Mouse (Mus musculus) kidney, postnatal 10 days (tissue): ENCODE measurements at regions not wholly inside any gene's neighbourhood (a gene's known extent, or its start where the extent isn't known, plus 50 kb on each side); places are given as distances from the start of the nearest gene placed in this dataset.
A peak's percentile ranks its signal among the peaks of the same experiment; 100 is the strongest.

Experiments
- DNase-seq: peaks from one replicate; pipeline ENCODE4 v3.0.0; 2021; ENCODE audit warnings: mixed read lengths

DNA sequence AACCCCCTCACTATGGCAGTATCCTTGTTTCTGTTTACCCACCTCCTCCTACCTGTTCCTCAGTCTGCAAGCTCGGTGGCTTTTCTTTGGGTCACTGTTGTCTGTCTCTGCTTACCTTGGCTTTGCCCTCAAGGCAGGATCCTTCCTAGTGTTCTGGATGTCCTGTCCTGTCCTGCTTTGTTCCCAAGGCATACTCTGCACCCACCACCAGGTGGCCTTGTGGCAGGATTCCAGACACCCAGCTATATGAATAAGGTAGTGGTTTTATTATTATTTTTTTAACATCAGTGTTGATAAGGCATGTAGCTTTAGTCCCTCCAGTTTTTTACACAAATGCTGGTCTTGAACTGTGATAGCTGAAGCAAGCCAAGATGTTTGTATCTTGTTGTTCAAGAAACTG is 478.7 kb downstream of the 1700129C05Rik start:
- peak; percentile 21 for DNase-seq

DNA sequence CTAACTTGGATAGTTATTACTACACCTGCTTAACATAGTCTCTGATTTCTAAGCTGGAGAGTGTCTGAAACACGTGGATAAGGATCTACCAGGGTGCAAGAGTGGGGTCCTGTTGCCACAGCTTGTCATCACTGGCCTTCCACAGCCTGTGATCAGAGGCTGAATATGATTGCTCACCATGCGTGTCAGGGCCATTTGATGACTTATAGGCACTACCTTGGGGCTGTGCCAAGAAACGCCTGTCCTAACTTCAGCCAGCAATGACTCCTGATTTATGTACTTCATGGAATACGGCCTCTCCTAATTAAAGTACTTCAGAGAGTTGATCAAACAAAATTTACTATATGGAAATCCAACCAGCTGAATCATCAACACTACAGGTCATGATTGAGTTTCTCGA is 480.1 kb downstream of the 1700129C05Rik start:
- DNase-seq = no peak

DNA sequence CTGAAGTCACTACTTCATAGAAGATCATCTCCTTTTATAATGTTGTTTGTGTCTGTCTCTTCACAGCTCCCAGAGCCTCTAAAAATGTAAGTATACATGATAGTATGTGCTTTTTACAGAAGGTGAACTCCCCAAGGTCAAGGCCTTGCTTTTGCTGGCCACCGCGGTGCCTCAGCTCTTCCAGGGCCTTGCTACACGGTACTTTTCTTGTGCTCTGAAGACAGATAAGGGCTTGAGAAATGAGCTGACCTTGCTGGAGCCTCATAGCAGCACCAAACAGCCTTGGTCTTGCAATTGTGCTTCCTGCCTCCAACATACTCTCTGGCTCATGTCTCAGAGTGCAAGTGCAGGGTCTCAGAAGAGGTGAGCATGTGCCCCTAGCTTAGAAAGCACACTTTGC is 481.3 kb downstream of the 1700129C05Rik start:
- DNase-seq = no peak

DNA sequence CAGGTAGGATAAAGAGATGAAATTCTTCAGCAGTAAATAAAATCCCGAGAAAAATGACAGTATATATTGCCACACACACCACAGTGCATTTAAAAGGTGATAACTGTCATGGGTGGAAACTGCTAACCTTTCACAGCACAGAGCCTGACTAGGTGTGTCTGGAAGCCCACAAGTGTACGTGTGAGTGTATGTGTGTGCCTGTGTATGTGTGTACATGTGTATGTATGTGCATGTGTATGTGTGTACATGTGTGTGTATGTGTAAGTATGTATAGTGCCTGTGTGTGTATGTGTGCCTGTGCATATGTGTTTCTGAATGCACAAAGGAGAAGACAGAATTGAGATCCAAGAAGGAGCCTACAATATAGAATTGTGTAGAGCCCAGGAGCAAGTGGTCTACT is 485.4 kb downstream of the 1700129C05Rik start:
- no peak for DNase-seq

DNA sequence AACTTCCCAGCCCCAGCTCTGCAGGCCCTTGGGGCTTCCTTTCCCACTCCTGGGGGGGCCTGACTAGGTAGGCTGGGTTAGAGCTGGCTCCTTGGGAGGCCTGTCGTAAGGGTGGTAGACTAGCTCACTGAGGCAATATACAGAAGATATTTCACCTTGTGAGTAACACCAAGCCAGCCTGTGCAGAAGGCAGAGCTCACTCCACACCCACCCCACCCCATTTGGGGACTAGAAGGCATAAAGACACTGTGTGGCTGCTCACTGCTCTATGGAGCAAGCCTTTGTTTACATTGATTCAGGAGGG is 485.8 kb downstream of the 1700129C05Rik start:
- DNase-seq = no peak

DNA sequence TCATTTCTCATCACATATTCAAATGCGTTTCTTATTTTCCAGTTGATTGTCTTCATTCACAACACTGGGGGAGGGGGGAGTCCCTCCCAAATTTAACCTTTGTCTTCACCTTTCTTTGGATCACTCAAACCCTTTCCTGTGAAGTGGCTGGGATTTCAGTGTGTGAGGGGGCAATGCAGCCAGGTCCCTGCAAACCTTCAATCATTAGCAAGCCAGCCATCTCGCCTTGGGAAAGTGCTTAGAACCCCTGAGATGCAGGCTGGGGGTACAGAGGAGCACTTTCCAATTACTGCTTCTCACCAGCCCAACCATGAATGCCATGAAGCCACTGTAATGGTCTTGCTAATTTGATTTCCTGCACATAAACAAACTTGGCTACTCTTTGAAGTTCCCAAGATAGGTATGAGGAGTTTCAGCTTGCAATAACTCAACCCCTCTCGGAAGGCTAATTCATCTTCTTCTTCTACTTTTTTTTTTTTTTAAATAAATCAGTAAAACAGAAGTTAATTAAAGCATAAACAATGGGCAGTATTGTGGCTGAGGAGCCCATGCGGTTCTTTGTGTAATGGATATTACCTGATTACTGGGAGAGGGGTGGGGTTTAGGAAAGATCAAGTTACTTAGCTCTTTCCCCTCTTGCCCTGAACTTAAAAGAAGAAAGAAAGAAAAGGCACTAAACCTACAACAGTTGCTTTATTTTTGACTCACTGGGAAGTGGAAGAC is 486.3 kb downstream of the 1700129C05Rik start:
- no peak for DNase-seq

DNA sequence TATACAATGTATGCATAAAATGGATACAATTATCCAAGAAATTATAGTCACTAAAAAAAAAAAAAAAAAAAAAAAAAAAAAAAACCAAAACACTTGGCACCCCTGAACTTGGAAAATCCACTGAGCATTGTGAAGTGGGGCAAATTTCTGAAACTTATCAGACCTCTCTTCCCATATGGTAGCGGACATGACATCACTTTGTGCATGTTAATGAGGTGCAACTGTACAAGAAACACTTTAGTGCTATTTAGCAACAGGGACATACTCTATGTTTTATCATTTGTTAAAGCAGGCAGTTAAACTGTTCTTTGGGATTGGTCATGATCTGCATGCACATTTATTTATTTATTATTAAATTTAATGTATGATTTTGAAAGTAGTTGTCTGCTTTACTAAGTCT is 489.7 kb downstream of the 1700129C05Rik start:
- no peak for DNase-seq

DNA sequence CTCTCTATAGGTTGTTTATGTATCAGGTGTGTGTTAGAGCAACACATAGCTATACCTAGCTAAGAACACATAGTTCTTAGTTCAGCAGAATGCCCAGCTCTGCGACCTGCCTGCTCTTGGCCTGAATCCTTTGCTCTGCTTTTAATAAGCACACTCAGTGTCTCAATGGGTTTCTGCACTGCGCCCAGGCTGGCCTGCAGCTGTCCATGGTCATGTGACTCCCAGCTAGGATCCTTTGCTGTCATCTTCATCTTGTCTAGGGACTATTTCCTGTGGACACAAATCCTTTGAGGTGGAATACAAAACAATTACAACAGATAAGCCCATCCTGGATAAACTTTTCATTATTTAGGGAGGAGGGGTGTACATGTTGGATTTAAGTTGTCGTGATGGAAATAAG is 490.7 kb downstream of the 1700129C05Rik start:
- peak; percentile 14 for DNase-seq

DNA sequence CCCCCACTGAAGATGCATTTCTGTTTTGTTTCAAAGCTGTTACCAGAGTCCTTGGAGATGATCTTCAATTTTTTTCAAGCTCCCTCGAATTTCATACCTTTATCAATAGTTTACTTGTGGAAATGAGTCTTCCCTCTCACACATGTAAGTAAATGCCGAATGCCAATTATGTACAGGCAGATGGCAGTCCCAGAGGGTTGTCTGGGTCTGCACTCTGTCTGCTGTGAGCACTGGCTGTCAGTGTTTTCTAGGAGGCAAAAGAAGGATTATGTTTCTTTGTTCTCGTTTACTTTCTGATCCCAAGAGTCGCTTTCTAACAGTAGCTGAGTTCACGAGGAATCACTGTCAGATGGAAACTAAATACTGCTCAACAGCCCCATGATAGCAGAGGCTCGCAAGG is 491.5 kb downstream of the 1700129C05Rik start:
- no peak for DNase-seq

DNA sequence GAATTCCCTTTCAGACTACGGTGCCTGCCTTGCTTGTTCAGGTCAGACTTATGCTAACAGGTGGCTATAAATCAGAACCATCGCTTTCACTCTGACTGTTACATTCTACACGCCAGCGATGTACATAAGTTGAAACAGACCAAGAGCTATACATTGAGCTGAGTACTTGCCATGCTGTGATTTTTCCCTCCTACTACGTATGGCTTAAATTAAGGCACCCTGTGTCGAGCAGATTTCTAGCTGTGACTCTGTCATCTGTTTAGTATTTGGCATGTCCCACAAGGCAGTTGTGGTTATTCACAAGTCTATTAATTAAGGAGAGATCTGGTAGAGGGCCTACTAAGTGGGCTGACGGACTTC is 504.4 kb downstream of the 1700129C05Rik start:
- DNase-seq = no peak

DNA sequence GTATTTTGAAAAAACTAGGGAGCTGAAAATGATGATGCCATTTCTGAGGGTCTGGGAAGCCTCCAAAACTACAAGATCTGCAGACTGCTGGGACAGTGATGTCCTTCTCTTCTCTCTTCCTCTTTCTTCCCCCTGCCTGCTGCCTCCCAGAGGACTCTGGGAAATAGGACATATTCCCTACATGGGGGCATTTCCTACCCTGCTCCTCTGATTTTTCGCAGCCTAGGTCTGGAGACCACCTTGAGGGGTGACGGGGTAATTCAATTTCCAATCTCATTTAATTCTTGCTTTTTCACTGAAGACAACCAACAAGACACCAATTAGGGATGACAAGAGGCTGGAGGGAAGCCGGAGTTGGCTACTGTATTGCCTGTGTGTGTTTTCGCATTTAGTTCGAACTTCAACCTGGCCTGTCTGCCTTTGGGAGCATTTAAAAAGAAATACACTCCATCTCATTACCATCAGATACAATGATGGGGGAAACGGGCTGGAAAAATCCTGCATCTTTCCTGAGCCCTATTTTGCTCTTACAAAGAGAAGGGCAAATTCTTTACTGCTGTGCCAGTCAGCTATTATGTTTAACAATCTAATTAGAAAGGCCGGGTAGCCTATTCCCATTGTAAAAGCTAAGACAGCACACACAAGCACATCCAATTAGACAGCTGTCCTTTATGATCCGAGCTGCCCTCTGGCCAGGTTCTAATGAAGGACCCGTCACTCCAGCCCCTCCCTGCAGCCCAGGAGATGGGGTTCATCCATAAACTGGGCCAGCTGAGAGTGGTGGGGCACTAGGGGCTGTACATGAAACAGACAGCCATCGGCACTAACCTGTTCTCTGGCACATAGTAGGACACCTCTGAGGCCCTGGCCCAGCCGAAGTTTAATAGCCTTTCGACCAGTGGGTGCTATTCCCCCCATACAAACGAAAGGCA is 505.0 kb downstream of the 1700129C05Rik start:
- no peak for DNase-seq

DNA sequence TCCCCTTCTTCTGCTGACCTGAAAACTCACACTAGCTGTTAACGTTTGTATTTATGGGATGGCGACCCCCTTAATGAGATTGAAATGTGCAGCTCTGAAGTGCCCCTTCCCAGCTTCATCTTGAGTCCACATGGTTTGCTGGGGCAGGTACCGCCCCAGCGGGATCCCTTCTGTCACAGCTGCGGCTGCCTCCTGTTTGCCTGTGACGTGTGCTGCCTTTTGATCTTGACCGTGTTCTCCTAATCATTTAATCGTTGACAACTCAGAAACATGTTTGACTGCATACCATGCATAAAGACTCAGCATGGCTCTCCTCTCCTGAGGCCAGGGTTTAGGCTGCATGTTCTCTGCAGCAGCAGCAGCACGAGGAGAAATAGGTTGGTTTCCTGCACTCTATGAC is 511.5 kb downstream of the 1700129C05Rik start:
- no peak for DNase-seq

DNA sequence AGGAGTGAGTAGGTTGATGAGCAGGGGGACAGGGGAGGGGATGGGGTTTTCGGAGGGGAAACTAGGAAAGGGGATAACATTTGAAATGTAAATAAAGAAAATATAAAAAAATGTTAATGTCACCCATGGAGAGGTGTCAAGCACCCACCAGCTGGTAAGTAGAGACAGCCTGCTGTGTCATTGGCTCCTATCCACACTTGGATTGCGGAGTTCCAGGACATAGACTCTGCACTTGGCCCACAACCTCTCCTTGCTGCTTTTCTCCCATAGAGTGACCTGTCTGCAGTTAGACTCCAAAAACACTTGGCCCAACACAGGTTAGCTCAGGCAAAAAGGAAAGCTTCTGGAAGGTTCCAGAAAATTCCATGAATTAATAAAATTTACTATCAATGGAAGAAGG is 514.4 kb downstream of the 1700129C05Rik start:
- DNase-seq = no peak

DNA sequence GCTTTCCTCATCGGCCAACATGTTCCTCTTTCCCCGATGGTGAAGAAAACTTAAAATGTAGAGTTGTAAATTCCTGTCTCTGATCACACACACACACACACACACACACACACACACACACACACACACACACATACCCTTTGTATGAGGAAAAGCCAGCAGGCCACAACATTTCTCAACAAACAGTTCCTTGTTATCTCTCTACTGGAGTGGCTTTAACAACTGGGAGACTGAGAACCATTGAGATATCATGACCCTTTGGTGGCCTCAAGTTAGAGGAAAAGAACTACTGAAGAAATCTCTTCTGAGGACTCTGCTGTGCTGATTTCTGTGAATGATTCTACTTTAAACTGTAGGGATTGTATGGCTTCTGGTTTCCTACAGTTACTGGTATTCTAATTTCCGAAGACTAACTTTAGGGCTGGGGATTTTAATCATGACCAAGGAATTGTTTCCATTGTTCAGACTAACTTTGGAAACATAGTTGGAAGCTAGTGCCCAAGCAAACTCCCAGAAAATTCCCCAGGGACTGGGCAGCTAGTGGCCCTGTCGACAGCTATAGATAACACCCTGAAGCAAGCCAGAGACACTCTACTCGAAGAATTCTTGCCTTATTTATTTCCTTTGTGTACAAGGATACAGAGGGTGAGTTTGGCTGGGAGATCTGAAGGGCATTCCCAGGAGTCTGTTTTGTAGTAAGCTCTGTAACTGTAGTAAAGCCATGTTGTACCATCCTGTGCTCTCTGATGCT is 516.0 kb downstream of the 1700129C05Rik start:
- DNase-seq = no peak

DNA sequence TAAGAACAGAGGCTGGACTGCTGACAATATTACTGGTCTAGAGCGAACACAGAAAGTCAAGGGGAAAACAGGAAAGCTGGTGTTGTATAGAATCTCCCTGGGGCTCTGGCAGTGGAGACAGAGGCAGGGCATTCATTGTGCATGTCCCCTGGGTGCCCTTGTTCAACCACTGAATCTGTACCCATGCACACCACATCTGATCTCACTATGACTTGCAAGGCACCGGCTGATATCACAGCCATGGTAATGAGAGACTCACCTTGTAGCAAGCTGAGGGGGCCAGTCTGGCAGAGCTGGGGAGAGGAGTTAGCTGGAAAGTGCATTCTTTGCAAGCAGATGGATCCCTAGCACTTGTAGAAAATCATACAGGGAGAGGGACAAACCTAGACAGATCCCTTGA is 522.5 kb downstream of the 1700129C05Rik start:
- no peak for DNase-seq

DNA sequence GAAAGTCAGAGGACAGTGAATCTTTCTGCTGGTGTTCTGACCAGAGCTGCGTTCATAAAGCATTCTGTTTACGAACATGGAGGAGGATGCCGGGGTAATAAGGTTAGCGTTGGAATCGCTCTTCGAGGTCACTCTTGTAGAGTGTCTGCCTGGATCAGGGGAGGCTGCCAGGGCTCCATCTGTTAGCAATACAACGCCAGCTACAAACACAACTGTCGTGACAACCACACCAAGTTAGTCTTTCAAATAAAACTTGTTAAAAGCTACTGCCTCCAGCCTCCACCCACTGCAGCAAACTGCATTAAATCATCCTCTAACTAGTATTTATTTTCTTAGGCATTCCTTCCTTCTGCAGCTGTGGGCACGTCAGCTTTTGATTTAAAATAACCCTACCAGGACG is 525.0 kb downstream of the 1700129C05Rik start:
- DNase-seq = peak; percentile 67

DNA sequence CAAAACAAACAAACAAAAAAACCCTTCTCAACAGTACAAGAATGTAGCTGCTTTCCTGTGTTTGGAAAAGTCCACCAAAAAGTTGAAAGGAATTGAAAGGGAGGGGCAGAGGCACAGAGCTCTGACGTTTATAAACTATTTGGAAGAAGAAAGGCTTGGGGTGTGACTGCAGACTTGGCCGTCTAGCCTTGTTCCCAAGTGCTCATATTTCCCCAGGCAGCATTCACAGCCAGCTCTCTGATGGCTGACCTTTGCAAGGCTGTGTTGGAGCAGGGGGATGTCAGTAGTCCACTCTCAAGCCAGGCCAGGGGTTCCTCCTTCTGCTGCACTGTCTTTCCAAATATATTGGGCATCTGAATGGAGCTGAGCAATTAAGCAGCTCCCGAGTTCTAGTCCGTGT is 534.5 kb downstream of the 1700129C05Rik start:
- DNase-seq = no peak

DNA sequence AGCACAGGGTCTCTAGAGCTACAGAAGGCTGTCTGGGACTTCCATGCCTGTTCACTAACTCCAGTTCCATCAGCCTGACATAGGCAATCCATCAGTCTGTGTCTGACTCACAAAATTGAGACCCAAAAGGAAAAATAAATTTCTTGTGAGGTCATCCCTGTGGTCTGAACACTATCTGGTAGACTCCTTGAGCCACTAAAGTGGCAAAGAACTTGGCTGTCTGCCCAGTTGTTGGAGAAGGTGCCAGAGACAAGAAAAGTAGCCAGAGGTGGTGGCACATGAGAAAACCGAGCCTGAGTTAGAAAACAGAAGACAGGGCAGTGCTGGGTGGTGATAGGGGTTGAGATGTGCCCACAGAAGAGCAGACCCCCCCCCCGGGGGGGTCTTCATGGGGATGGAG is 535.0 kb downstream of the 1700129C05Rik start:
- DNase-seq = peak; percentile 31

DNA sequence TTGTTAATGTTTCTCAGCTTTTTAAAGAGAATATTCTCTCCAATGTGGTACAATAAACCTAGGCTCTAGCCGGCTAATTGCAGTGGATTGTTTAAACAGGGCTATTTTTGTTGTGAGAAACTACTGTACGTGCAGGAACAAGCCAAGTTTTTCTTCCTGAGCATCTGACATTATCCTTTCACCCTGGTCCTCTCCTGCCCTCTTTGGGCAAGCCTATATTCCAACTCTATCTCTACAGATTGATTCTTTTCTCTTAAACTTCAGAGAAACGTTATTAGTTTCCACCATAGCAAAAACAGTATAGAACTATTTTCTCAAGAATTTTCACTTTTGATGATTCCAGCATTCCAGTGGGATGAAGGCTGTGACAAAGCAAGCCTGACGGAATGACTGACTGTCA is 535.2 kb downstream of the Fgf9 start:
- no peak for DNase-seq

DNA sequence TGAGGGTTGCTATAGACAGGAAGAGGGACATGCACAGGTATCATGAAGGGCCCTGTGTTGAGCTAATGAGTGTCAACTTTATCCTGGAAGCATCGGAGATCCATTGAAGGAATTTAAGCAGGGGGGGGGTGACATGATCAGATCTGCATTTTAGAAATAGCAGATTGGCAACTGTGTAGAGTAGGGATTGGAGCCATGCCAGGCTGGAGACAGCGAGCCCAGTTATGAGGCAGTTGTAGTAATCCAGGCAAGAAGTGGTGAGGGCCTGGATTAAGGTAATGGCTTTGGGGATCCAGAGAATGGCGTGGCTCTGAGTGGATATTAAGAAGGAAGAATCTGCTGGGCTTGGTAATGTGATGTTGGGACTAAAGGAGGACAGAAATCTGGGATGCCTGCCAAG is 528.5 kb downstream of the Fgf9 start:
- no peak for DNase-seq

DNA sequence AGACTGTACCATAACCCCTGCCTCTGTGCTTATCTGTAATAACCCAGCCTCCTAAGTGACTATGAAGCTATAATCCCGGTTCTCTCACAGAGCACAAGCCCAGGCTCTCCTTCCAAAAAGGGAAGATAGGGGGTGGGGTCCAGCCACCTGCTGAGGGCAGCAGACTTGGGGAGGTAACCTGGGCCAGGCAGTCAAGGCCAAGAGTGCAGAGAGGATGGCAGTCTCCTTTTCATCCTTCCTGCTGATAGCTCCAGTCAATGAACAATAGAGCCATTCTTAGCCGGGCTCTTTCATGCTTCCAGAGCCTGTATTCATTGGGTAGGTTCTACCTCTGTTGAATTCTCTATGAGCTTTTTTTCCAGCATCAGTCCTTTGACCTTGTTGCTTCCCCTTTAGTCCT is 527.5 kb downstream of the Fgf9 start:
- DNase-seq = no peak

DNA sequence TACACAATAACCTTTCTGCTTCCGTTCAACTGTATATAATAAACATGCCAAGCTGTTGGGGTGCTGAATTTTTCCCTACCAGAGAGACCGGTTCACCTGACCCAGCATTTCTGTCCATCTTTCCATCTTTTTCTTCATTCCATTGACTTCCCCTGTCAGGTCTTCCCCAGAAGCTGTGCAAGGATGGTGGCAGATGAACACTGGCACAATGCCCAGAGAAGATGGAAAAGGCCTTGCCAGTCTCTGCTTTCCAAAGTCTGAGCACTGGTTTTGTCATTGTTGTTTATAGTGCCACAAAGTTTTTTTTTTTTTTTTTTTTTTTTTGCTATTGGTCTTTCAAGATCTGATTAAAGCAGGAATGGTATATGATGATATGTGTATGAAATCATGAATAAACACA is 526.6 kb downstream of the Fgf9 start:
- DNase-seq = no peak

DNA sequence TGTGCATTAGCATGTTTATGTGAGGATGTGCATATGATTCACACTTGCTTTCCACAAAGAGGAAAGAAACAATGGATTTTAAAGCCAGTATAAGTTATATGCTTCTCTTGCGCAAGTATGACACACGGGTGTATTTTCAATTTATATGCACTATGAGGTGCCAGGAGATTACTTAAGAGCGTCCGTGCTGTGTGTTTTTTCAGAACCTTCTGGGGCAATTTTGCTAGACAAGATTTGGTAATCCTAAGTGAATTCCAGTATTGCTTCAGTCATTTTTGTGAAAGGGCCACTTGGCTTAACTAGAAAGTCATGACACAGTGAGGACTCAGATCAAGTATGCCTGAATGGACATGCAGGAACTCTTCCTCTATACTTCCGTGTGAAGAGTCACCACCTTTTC is 511.5 kb downstream of the Fgf9 start:
- DNase-seq = no peak

DNA sequence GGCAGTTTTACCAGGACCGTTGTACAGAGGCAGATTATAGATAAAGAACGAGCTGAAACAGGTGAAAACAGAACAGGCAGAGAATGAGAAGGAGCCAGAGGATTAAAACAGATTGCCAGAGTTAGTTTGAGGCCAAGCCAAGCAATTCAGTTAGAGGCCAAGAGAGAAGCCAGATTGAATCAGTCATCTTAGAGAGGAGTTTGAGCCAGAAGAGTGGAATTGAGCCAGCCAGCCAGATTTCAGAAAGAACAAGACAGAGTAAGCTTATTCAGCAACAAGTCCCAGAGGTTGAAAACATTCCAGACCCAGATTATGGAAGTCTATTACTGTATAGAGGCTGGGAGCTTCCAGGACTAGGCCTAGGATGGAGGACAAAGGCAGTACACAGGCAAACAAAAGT is 499.7 kb downstream of the Fgf9 start:
- DNase-seq = no peak
